Mouse (Mus musculus): ENCODE results near the gene Bcor.
A peak's percentile ranks its signal among the peaks of the same experiment; 100 is the strongest.

Gene Bcor

GRCm38 (mm10) chrX:12123687-12124087 lies 36.5 kb downstream of the Bcor start:
- DNase-seq, result no peak

GRCm38 (mm10) chrX:12122594-12123331 lies 37.4 kb downstream of the Bcor start:
- DNase-seq, result no peak

GRCm38 (mm10) chrX:12119476-12119875 lies 40.7 kb downstream of the Bcor start:
- no peak for DNase-seq

GRCm38 (mm10) chrX:12116128-12116527 lies 44.0 kb downstream of the Bcor start:
- no peak for DNase-seq

GRCm38 (mm10) chrX:12112166-12112565 lies 48.0 kb downstream of the Bcor start:
- no peak for DNase-seq

- no peak for DNase-seq
These were observed 49.6 kb downstream of the Bcor start for GRCm38 (mm10) chrX:12110518-12110917.

- no peak for DNase-seq
These were observed 54.8 kb downstream of the Bcor start for GRCm38 (mm10) chrX:12105358-12105757.

- DNase-seq, result no peak
These were observed 63.2 kb downstream of the Bcor start for GRCm38 (mm10) chrX:12096783-12097526.

GRCm38 (mm10) chrX:12093371-12093770 lies 66.8 kb downstream of the Bcor start:
- DNase-seq, result no peak

GRCm38 (mm10) chrX:12091431-12092061 lies 68.6 kb downstream of the Bcor start:
- peak; percentile 53 for DNase-seq

- DNase-seq, result peak; percentile 67
These were observed 69.2 kb downstream of the Bcor start for GRCm38 (mm10) chrX:12090871-12091404.

- DNase-seq, result peak; percentile 28
These were observed 69.8 kb downstream of the Bcor start for GRCm38 (mm10) chrX:12090151-12090870.

GRCm38 (mm10) chrX:12089353-12090081 lies 70.6 kb downstream of the Bcor start:
- DNase-seq, result peak; percentile 61

- peak; percentile 19 for DNase-seq
These were observed 71.2 kb downstream of the Bcor start for GRCm38 (mm10) chrX:12089027-12089340.

- peak; percentile 54 for DNase-seq
These were observed 71.7 kb downstream of the Bcor start for GRCm38 (mm10) chrX:12088301-12089026.

- DNase-seq, result peak; percentile 42
These were observed 72.4 kb downstream of the Bcor start for GRCm38 (mm10) chrX:12087511-12088300.

GRCm38 (mm10) chrX:12086674-12087510 lies 73.3 kb downstream of the Bcor start:
- peak; percentile 30 for DNase-seq

GRCm38 (mm10) chrX:12085949-12086348 lies 74.2 kb downstream of the Bcor start:
- no peak for DNase-seq

- no peak for DNase-seq
These were observed 74.9 kb downstream of the Bcor start for GRCm38 (mm10) chrX:12085290-12085689.

GRCm38 (mm10) chrX:12084698-12085097 lies 75.5 kb downstream of the Bcor start:
- no peak for DNase-seq

All from right cerebral cortex, postnatal 14 days (tissue).